Mouse (Mus musculus) layer of hippocampus, adult 2 months (tissue): ENCODE results near the gene Defb19. TPM values are rescaled to one million over a fixed set of nuclear protein-coding genes. Genes with fewer than 3 reads are reported as not detected.

ENCODE experiments used
- DNase-seq, 2 experiments: peaks; one replicate each; pipeline ENCODE4 v3.0.0; 2022; ENCODE audit warnings: low spot score in 2 of 2
- H3K27ac ChIP-seq: fragments of 200-600 bp; 2 replicates; pipeline ENCODE4 v1.8.1; 2022
- H3K4me3 ChIP-seq: fragments of 200-600 bp; 2 replicates; pipeline ENCODE4 v1.8.1; 2022; ENCODE audit warnings: mild to moderate bottlenecking
- CTCF ChIP-seq: fragments of 200-600 bp; conservative IDR thresholded peaks from 2 replicates; pipeline ENCODE4 v1.8.1; 2022; ENCODE audit warnings: antibody characterized with exemption, mild to moderate bottlenecking, moderate library complexity
- total RNA-seq, 2 experiments: library from RNA; stranded (reverse); gene quantifications; 2 replicates each; pipeline ENCODE4 v1.2.3; 2021

Defb19 gene
- total RNA-seq, 2 experiments from 2014 or later, result not detected

GRCm38 (mm10) chr2:152570313-152570712 lies 9.8 kb downstream of the Defb19 start:
- no peak for DNase-seq
- no peak for TF ChIP-seq CTCF
- Histone ChIP-seq H3K27ac (no peak overlapping the region), H3K4me3 (no peak overlapping the region)

GRCm38 (mm10) chr2:152569881-152570280 lies 10.2 kb downstream of the Defb19 start:
- Histone ChIP-seq H3K4me3 (no peak overlapping the region), H3K27ac (no peak overlapping the region)
- DNase-seq, result no peak
- no peak for TF ChIP-seq CTCF

GRCm38 (mm10) chr2:152569038-152569437 lies 11.1 kb downstream of the Defb19 start, which contains the start of gene Gm17416:
Gene Gm17416 (plus strand): TSS chr2:152569338.
- Histone ChIP-seq H3K4me3 (no peak within 1 kb of the TSS), H3K27ac (no peak within 1 kb of the TSS)
- no peak for DNase-seq
- TF ChIP-seq CTCF, result no peak

GRCm38 (mm10) chr2:152556655-152557054 lies 23.5 kb downstream of the Defb19 start:
- Histone ChIP-seq H3K27ac (no peak overlapping the region), H3K4me3 (no peak overlapping the region)
- no peak for TF ChIP-seq CTCF
- DNase-seq, result no peak

GRCm38 (mm10) chr2:152553774-152554423 lies 26.2 kb downstream of the Defb19 start:
- DNase-seq, result peak; percentile 28 to 61
- Histone ChIP-seq H3K4me3 (no peak overlapping the region), H3K27ac (no peak overlapping the region)
- peak; percentile 92 for TF ChIP-seq CTCF

GRCm38 (mm10) chr2:152548124-152548523 lies 32.0 kb downstream of the Defb19 start:
- TF ChIP-seq CTCF, result no peak
- no peak for DNase-seq
- Histone ChIP-seq H3K27ac (no peak overlapping the region), H3K4me3 (no peak overlapping the region)

DNA sequence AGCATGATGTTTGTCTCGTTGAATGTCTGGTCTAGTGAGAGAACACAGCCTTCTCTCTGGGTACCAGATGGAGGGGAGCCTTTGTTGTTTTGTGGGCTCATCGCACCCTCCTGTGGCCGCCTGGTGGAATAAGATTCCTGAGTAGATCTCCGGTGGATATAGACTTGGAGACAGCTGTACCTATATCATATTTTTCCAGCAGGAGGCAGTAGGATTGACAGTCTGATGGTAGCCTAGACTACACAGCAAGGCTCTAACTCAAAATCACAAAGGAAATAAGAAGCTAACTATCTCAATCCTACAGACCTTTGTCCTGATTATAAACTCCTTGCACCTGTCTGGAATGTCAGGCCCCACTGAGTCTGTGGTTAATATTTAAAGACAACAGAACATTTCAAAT lies 35.4 kb downstream of the Defb19 start:
- TF ChIP-seq CTCF, result peak; percentile 87
- Histone ChIP-seq H3K4me3 (no peak overlapping the region), H3K27ac (no peak overlapping the region)
- peak; percentile 74 to 86 for DNase-seq

GRCm38 (mm10) chr2:152543478-152543877 lies 36.6 kb downstream of the Defb19 start:
- no peak overlapping the region for H3K4me3 ChIP-seq
- TF ChIP-seq CTCF, result no peak
- no peak for DNase-seq

GRCm38 (mm10) chr2:152542897-152543296 lies 37.2 kb downstream of the Defb19 start:
- Histone ChIP-seq H3K27ac (no peak overlapping the region), H3K4me3 (no peak overlapping the region)
- TF ChIP-seq CTCF, result peak; percentile 47
- DNase-seq, result no peak

More at GRCm38 (mm10) chr2:152543478-152543877, 36.6 kb downstream of the Defb19 start:
- H3K27ac ChIP-seq, result no peak overlapping the region

- Histone ChIP-seq H3K4me3 (no peak overlapping the region), H3K27ac (no peak overlapping the region)
- TF ChIP-seq CTCF, result no peak
- no peak for DNase-seq
Measured at GRCm38 (mm10) chr2:152541979-152542378, 38.1 kb downstream of the Defb19 start.

DNA sequence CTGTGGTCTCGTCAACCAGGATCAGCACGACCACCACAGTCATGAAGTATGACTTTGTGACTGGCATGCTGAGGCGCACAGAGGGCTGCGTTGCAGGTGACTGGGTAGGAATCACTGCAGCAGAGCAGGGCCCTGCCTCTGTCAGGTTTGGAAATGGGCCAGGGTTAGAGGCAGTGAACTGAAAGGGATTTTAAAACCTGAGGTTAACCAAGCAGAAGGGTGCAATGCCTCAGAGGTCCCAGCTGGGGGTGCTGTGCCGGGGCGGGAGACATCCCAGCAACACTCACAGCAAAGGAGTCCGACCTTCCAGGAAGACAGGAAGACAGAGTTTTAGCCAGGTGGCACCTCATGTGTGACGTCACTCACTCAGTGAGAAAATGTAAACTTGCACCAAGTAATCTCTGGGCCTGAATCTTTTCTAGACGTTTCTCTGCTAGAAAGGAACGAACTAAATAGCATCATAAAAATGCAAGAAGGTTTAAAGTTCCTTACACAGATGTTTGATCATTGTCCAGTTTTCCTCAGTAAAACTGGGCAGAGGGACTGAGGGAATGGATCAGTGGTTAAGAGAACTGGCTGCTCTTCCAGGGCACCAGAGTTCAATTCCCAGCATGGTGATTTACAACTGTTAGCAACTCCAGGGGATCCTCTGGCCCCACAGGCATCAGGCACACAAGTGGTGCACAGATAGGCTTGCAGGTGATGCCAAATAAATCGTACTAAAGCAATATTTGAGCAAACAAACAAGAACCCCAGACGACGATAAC lies 40.0 kb downstream of the Defb19 start, which contains the start of gene Defb29:
Gene Defb29, minus strand, starts transcription at position 155 of the 767 bp plus-strand sequence.
- H3K27ac ChIP-seq, result no peak within 1 kb of the TSS
- TF ChIP-seq CTCF, result peak; percentile 38
- H3K4me3 ChIP-seq, result no peak within 1 kb of the TSS
- DNase-seq, result no peak

Other genes starting within 250 kb of the Defb19 start
- 100 to 1,000 TPM; 103 to 125 TPM for gene Rbck1, start 247.7 kb downstream of the Defb19 start, total RNA-seq
- gene Trib3, start 236.3 kb downstream of the Defb19 start, total RNA-seq, result under 1 TPM; 0.41 to 0.54 TPM
- 10 to 100 TPM; 66.3 to 83.0 TPM for gene Nrsn2, start 203.7 kb downstream of the Defb19 start, total RNA-seq
- 10 to 100 TPM; 16.5 to 19.5 TPM for gene Sox12, start 182.2 kb downstream of the Defb19 start, total RNA-seq
- gene Zcchc3, start 165.3 kb downstream of the Defb19 start, total RNA-seq, result 10 to 100 TPM in 1 of 2 experiments, 1 to 10 TPM in 1; 9.9 to 10.1 TPM
- gene 6820408C15Rik, start 164.7 kb downstream of the Defb19 start, total RNA-seq, result 1 to 10 TPM; 2.4 to 3.2 TPM
- not detected for gene Defb23, start 115.7 kb downstream of the Defb19 start, total RNA-seq
- not detected for gene Defb20, start 103.2 kb downstream of the Defb19 start, total RNA-seq
- gene Defb22, start 90.2 kb downstream of the Defb19 start, total RNA-seq, result not detected
- gene Defb26, start 68.6 kb downstream of the Defb19 start, total RNA-seq, result not detected
- not detected for gene Defb28, start 62.1 kb downstream of the Defb19 start, total RNA-seq
- not detected for gene Defb29, start 40.2 kb downstream of the Defb19 start, total RNA-seq
- gene Gm17416, start 11.0 kb downstream of the Defb19 start, total RNA-seq, result not detected
- gene Defb21, start 7.6 kb downstream of the Defb19 start, total RNA-seq, result not detected
- not detected for gene Defb45, start 19.1 kb upstream of the Defb19 start, total RNA-seq
- not detected for gene Defb36, start 24.0 kb upstream of the Defb19 start, total RNA-seq
- not detected for gene Defb25, start 42.7 kb upstream of the Defb19 start, total RNA-seq
- 1 to 10 TPM in 1 of 2 experiments, under 1 TPM in 1; 0.42 to 2.0 TPM for gene Rem1, start 46.6 kb upstream of the Defb19 start, total RNA-seq
- 10 to 100 TPM; 71.5 to 73.3 TPM for gene H13, start 89.1 kb upstream of the Defb19 start, total RNA-seq
- gene Mcts2, start 106.7 kb upstream of the Defb19 start, total RNA-seq, result 10 to 100 TPM; 18.8 to 20.8 TPM
- 10 to 100 TPM; 23.5 to 25.4 TPM for gene Id1, start 155.9 kb upstream of the Defb19 start, total RNA-seq
- 1 to 10 TPM; 1.4 to 1.6 TPM for gene Cox4i2, start 173.9 kb upstream of the Defb19 start, total RNA-seq